Mouse (Mus musculus): ENCODE data around the gene Klhl36. TPM values are rescaled to one million over a fixed set of nuclear protein-coding genes. Genes with fewer than 3 reads are reported as not detected.

Gene Klhl36
- polyA plus RNA-seq, 1 experiment from 2014 or later: 10.7 TPM

DNA sequence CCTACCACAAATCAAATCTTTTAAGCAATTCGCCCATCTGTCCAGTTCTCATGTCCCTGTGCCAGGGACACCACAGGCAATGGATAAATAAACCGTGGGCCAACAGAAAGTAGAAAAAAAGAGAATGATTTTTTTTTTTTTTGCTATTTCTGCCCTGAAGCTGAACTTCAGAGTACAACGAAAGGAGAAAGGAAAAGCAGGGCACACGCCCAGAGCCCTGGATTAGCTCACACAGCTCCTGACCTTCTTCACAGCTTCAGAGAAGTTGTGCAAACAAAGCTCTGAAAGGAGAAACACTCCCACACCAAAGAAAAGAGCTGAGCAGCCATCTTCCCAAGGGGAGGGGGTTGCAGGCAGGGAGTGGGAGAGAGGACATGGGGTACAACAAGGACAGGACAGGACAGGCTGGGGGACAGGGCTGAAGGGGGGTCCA is 34.3 kb upstream of the Klhl36 start:
- H3K27ac ChIP-seq: peak overlapping the region; percentile 89
- peaks cover 95% of the 10 kb centered on the region for H3K4me1 ChIP-seq (replicated peaks)

DNA sequence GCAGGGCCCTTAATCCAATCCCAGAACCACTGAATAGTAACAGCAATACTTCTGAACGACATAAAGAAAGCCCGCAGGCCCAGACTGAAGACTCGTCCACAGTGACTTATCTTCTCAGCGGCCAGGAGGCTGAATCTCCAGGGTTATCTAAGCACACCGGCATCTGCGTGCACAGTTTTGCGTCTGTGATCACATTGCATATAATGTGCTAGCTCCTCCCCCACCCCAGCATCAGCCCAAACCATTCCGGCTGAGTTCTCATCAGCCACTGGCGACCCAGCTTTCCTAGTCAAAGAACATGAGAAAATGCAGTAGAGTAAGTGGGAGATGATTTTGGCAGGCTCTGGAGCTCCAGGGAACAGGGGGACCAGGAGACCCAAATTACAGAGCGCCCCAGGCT is 33.1 kb upstream of the Klhl36 start:
- peaks cover 100% of the 10 kb centered on the region for H3K4me1 ChIP-seq (replicated peaks)
- DNase-seq (ENCODE audit: low spot score): no peak
- no peaks in the 10 kb centered on the region for H3K27me3 ChIP-seq (ENCODE audit: insufficient read depth, poor library complexity, severe bottlenecking)
- no peak overlapping the region for H3K4me3 ChIP-seq
- 79% methylated on average over 10 of the region's 10 CpGs for WGBS
- no peaks in the 10 kb centered on the region for H3K9me3 ChIP-seq
- peaks cover 27% of the 10 kb centered on the region for H3K36me3 ChIP-seq
- peak overlapping the region; percentile 89 for H3K27ac ChIP-seq

More for the DNA sequence above, 34.3 kb upstream of the Klhl36 start:
- WGBS: 42% methylated on average over 4 of the region's 4 CpGs
- no peak for DNase-seq (ENCODE audit: low spot score)
- Histone ChIP-seq H3K4me3 (no peak overlapping the region), H3K27me3 (ENCODE audit: insufficient read depth, poor library complexity, severe bottlenecking) (no peaks in the 10 kb centered on the region), H3K9me3 (no peaks in the 10 kb centered on the region), H3K36me3 (peaks cover 36% of the 10 kb centered on the region)

DNA sequence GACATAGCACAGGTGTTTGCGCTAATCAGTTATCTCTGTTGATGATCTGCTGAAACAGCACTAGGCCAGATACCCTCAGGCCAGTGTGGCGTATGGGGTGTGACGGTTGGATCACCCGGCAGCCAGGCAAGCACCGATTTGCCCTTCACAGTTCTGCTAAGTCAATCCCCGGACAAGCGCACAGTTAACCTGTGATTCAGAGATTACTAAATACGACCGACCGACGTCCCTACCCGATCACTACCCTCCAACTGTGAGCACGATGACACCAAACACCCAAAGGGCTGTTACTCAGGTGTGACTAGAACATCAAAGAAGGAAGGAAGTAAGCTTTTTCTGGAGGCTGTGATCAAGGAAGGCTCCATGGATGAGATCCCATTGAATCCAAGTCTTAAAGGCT is 32.6 kb upstream of the Klhl36 start:
- 82% methylated on average over 13 of the region's 13 CpGs for WGBS
- peaks cover 100% of the 10 kb centered on the region for H3K4me1 ChIP-seq (replicated peaks)

DNA sequence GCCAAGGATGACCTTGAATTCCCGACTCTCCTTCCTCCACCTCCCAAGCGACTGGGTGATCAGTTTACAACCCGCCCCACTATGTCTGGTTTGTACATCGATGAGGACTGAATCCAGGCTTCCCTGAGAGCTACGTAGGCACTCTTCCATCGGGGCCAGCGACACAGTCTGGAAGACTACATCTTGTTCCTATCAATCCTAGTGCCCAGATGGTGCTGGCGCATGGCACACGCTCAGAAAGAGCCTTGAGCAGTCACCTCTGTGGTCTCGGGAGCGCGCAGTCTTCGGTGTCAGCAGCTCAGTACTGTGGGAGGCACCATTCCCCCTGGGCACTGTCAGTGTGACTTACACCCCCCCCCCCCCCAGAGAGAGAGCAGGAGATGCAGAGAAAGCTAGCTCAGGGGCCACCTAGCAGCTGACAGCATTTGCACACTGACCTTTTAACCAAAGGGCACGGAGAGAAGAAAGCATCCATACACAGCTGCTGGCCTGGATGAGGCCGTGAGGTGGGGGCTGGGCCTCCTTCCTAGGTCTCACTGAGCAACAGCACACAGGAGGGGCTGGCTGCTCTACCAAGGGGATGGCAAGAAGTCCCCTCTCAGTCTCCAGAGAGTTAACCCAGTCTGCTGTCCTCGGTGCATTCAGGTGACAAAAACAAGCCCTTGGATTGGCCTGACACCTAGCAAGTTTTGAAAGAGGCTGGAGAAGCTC is 32.0 kb upstream of the Klhl36 start:
- DNase-seq (ENCODE audit: low spot score): peak; percentile 78
- no peaks in the 10 kb centered on the region for H3K27me3 ChIP-seq (ENCODE audit: insufficient read depth, poor library complexity, severe bottlenecking)
- H3K4me3 ChIP-seq: peak overlapping the region; percentile 30
- peak overlapping the region; percentile 89 for H3K27ac ChIP-seq
- H3K36me3 ChIP-seq: peaks cover 28% of the 10 kb centered on the region
- no peaks in the 10 kb centered on the region for H3K9me3 ChIP-seq
- 38% methylated on average over 16 of the region's 16 CpGs for WGBS
- peaks cover 100% of the 10 kb centered on the region for H3K4me1 ChIP-seq (replicated peaks)

More for the DNA sequence above, 32.6 kb upstream of the Klhl36 start:
- Histone ChIP-seq H3K27me3 (ENCODE audit: insufficient read depth, poor library complexity, severe bottlenecking) (no peaks in the 10 kb centered on the region), H3K36me3 (peaks cover 27% of the 10 kb centered on the region), H3K27ac (peak overlapping the region; percentile 89), H3K4me3 (peak overlapping the region; percentile 30; the same call in 1 of the 2 replicates), H3K9me3 (no peaks in the 10 kb centered on the region)
- no peak for DNase-seq (ENCODE audit: low spot score)

DNA sequence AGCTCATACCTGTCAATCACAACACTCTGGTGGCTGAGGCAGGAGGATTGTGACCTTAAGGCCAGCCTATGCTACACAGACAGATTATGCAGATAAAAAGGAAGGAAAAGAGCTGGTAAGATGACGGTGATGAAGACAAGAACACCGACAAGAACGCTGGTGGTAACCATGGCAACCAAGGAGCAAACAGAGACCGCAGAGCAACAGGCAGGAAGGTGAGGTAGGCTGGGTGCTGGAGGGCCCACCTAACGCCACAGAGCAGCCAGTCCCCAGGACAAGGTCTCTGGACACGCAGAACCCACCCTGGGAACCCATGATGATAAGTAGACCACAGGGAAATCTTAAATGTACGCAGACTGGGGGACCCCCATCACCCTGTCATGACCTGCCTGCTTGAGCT is 31.5 kb upstream of the Klhl36 start:
- Histone ChIP-seq H3K36me3 (peaks cover 28% of the 10 kb centered on the region), H3K27ac (peak overlapping the region; percentile 89), H3K27me3 (ENCODE audit: insufficient read depth, poor library complexity, severe bottlenecking) (no peaks in the 10 kb centered on the region), H3K9me3 (no peaks in the 10 kb centered on the region), H3K4me3 (peak overlapping the region; percentile 30), H3K4me1 (replicated peaks) (peaks cover 100% of the 10 kb centered on the region)
- no peak for DNase-seq (ENCODE audit: low spot score)
- 56% methylated on average over 7 of the region's 7 CpGs for WGBS

DNA sequence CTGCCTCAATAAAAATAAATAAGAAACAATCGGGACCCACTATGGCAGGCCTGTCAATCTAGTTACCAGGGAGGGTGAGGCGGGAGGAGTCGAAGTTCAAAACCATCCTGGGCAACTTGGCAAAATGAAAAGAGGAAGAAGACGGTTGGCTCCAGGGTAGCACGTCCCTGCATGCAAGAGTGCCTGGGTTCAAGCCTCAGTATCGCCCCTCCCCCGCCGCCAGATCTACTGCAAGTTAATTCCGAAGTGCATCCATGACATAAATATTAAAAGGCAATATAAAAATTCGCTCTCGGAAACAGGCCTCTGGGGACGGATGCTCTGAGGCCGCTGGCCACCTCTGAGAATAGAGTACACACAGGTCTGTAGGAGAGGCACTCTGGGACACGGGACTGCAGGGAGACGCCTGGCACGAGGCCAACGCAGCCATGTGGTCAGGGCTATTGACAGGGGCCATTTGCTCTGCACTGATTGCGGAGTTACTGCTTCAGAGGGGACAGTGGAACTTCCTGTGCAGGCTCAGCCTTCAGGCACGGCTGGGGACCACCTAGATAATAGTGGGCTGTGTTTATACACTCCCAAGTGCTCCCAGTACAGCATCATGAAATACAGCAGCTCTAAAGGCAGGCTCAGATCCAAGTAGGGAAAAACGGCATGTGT is 30.6 kb upstream of the Klhl36 start:
- peak overlapping the region; percentile 89 for H3K27ac ChIP-seq
- no peak for DNase-seq (ENCODE audit: low spot score)
- no peaks in the 10 kb centered on the region for H3K9me3 ChIP-seq
- 47% methylated on average over 20 of the region's 20 CpGs for WGBS
- H3K4me3 ChIP-seq: peak overlapping the region; percentile 37
- H3K4me1 ChIP-seq (replicated peaks): peaks cover 100% of the 10 kb centered on the region
- H3K36me3 ChIP-seq: peaks cover 32% of the 10 kb centered on the region
- no peaks in the 10 kb centered on the region for H3K27me3 ChIP-seq (ENCODE audit: insufficient read depth, poor library complexity, severe bottlenecking)

DNA sequence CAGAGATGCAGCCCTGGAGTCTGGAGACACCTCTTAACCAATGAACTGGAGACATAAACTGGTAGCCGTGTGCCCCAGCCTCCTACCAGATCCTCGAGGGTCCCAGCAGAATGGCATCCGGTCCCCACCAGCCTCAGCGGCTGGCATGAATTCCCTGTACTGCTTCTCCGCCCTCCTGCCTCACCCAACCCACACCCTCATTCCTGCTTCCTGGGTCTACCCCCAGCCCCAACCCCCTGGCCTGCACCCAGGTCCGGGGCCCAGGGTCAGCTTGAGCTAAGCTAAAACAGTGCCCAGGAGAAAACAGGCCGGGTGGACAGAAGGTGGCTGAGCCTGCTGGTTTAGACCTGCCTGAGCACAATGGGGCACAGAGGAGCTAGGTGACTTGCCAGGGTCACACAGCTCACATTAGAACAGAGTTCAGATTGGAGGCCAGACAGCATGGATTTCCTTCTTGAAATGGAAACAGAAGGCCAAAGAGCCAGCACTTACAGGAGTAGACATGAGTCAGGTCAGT is 29.9 kb upstream of the Klhl36 start:
- H3K4me3 ChIP-seq: peak overlapping the region; percentile 37
- peaks cover 100% of the 10 kb centered on the region for H3K4me1 ChIP-seq (replicated peaks)
- WGBS: 76% methylated on average over 7 of the region's 7 CpGs
- no peaks in the 10 kb centered on the region for H3K9me3 ChIP-seq
- peaks cover 39% of the 10 kb centered on the region for H3K36me3 ChIP-seq
- DNase-seq (ENCODE audit: low spot score): no peak
- H3K27me3 ChIP-seq (ENCODE audit: insufficient read depth, poor library complexity, severe bottlenecking): no peaks in the 10 kb centered on the region
- H3K27ac ChIP-seq: peak overlapping the region; percentile 89

DNA sequence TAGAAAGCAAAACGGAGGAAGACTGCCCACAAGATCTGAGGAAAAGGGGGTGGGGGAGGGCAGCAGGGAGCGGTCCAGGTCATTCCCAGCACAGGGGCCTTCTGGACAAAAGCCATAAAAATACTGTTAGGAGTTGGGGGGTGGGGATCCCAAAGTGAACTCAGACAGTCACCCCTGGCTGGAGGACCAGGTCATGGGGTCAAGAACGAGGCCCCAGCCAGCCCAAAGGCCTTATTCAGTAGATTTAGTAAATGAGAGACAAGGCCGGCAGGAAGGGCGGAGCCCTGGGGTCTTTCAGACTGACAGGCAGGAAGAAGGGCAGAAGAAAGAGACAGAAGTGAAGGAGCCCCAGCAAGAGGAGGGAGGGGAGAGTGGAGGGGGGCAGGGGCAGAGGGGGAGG is 29.1 kb upstream of the Klhl36 start:
- H3K36me3 ChIP-seq: peaks cover 39% of the 10 kb centered on the region
- peak overlapping the region; percentile 37 for H3K4me3 ChIP-seq
- no peaks in the 10 kb centered on the region for H3K9me3 ChIP-seq
- H3K4me1 ChIP-seq (replicated peaks): peaks cover 100% of the 10 kb centered on the region
- peak; percentile 78 for DNase-seq (ENCODE audit: low spot score)
- H3K27ac ChIP-seq: peak overlapping the region; percentile 89
- no peaks in the 10 kb centered on the region for H3K27me3 ChIP-seq (ENCODE audit: insufficient read depth, poor library complexity, severe bottlenecking)
- 5% methylated on average over 5 of the region's 5 CpGs for WGBS

DNA sequence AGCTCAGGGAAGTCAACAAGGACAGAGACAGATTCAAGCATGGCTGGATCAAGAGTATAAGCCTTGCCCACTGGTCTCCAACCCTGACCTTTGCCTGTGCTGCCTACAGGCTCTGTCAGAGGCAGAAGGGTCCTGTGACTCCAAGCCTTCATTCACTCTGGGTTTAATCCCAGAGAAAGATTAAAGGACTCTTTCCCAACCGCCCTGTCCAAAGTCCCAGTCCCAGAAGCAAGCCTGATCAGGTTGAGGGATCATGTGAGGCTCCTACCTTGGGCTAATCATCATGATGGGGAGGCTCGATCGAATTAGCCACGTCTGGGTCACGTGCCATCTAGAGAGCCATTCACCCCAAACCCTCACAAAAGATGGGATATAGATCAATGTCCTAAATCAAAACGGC is 27.4 kb upstream of the Klhl36 start:
- WGBS: 88% methylated on average over 6 of the region's 6 CpGs
- Histone ChIP-seq H3K4me3 (no peak overlapping the region), H3K4me1 (replicated peaks) (peaks cover 100% of the 10 kb centered on the region), H3K36me3 (peaks cover 39% of the 10 kb centered on the region), H3K27ac (peak overlapping the region; percentile 89; the same call in 1 of the 2 replicates), H3K27me3 (ENCODE audit: insufficient read depth, poor library complexity, severe bottlenecking) (no peaks in the 10 kb centered on the region), H3K9me3 (no peaks in the 10 kb centered on the region)
- no peak for DNase-seq (ENCODE audit: low spot score)

DNA sequence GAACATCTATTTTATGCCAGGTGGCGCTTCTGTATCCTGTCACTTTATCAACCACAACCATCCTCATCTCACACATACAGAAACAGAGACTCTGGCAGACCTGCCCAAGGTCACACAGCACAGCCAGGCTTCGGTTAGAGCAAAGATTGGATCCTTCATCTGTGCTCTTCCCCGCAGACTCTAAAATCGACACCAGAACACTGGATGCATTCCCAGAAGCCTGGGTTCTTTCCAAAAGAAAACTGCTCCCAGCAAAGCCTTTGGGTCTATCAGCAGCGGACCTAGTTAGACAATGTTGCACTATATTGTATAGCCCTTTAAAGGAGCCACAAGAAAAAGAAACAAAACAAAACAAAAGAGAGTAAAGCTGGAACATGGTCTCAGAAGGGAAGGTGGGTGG is 26.8 kb upstream of the Klhl36 start:
- H3K9me3 ChIP-seq: no peaks in the 10 kb centered on the region
- H3K27ac ChIP-seq: no peak overlapping the region
- H3K27me3 ChIP-seq (ENCODE audit: insufficient read depth, poor library complexity, severe bottlenecking): no peaks in the 10 kb centered on the region
- H3K4me1 ChIP-seq (replicated peaks): peaks cover 98% of the 10 kb centered on the region
- WGBS: 87% methylated on average over 5 of the region's 5 CpGs
- H3K36me3 ChIP-seq: peaks cover 39% of the 10 kb centered on the region
- H3K4me3 ChIP-seq: no peak overlapping the region
- DNase-seq (ENCODE audit: low spot score): no peak

DNA sequence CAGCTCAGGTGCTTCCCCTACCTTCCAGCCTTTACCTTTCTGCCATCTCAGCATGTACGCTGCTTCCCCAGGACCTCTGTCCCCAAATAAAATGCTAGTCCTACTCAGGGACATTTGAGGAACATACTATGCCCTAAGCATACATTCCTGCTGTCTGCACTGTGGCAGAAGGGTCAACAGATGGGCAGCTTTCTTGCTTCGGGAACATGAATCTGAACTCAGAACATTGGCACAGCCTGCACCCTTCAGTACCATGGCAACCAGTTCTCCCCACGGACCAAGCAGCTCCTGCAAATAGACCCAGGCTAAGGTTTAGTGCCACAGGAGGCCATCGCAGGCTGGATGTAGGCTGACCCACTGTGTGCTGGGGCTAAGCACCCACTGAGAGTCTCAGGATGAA is 25.2 kb upstream of the Klhl36 start:
- Histone ChIP-seq H3K27ac (peak overlapping the region; percentile 92), H3K9me3 (no peaks in the 10 kb centered on the region), H3K4me3 (peak overlapping the region; percentile 81), H3K27me3 (ENCODE audit: insufficient read depth, poor library complexity, severe bottlenecking) (no peaks in the 10 kb centered on the region), H3K4me1 (replicated peaks) (peaks cover 98% of the 10 kb centered on the region), H3K36me3 (peaks cover 39% of the 10 kb centered on the region)
- no peak for DNase-seq (ENCODE audit: low spot score)
- WGBS: 86% methylated on average over 4 of the region's 4 CpGs

DNA sequence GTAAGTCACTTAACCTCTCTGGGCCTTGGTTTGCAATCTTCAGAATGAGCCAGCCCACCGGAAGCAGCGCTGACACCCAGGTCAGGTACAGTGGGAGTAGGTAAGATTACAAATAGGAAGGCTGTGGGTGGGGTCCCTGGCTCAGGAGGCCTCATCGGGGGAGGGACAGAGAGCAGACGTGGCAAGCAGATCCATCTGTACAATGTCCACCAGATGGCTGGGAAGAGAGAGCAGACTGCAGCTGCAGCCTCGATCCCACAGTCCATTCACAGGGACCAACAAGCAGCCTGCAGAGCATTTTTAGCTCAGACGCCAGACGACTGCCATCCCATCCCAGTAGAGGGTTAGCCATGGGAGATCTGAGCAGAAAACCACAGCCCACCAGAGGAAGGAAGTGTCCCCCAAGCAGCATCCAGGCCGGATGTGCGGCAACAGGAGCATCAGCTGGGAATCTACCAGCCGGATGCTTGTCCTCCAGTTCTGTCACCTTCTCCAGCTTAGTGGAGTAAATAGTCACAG is 24.5 kb upstream of the Klhl36 start:
- H3K27me3 ChIP-seq (ENCODE audit: insufficient read depth, poor library complexity, severe bottlenecking): no peaks in the 10 kb centered on the region
- H3K27ac ChIP-seq: peak overlapping the region; percentile 92
- H3K4me1 ChIP-seq (replicated peaks): peaks cover 94% of the 10 kb centered on the region
- H3K36me3 ChIP-seq: peaks cover 39% of the 10 kb centered on the region
- H3K4me3 ChIP-seq: peak overlapping the region; percentile 81
- no peak for DNase-seq (ENCODE audit: low spot score)
- 52% methylated on average over 10 of the region's 10 CpGs for WGBS
- no peaks in the 10 kb centered on the region for H3K9me3 ChIP-seq
